Mouse (Mus musculus): Measurements from ENCODE around the gene Acr. TPM values are rescaled to one million over a fixed set of nuclear protein-coding genes. Genes with fewer than 3 reads are reported as not detected.
A peak's percentile ranks its signal among the peaks of the same experiment; 100 is the strongest.

The Acr gene
- polyA plus RNA-seq, 1 experiment from 2014 or later: not detected

- in situ Hi-C loops (cut with MboI; ENCODE audit: low pct_unique_long_range_greater_than_20kb): loop anchor here (5.0 kb wide), 1 partner anchor 461 kb away; no protein-coding TSS in a partner anchor
- ChIA-PET CTCF (no interaction called here), POLR2A (no interaction called here)
- TF ChIP-seq CTCF (IDR thresholded peaks at IDR 0.05): no peak
- H3K27me3 ChIP-seq: peaks cover 21% of the 10 kb centered on the region
- no peak for DNase-seq (ENCODE audit: low read depth, low spot score)
- ATAC-seq: no peak
These were observed 39.8 kb upstream of the Acr start for GRCm38 (mm10) chr15:89528201-89528850.

- no peak for DNase-seq (ENCODE audit: low read depth, low spot score)
- H3K27me3 ChIP-seq: peaks cover 23% of the 10 kb centered on the region
- ChIA-PET CTCF (no interaction called here), POLR2A (no interaction called here)
- no peak for TF ChIP-seq CTCF (IDR thresholded peaks at IDR 0.05)
- in situ Hi-C loops (cut with MboI; ENCODE audit: low pct_unique_long_range_greater_than_20kb): loop anchor here (5.0 kb wide), 1 partner anchor 462 kb away; no protein-coding TSS in a partner anchor
- ATAC-seq: no peak
These were observed 39.2 kb upstream of the Acr start for GRCm38 (mm10) chr15:89528923-89529322.

DNA sequence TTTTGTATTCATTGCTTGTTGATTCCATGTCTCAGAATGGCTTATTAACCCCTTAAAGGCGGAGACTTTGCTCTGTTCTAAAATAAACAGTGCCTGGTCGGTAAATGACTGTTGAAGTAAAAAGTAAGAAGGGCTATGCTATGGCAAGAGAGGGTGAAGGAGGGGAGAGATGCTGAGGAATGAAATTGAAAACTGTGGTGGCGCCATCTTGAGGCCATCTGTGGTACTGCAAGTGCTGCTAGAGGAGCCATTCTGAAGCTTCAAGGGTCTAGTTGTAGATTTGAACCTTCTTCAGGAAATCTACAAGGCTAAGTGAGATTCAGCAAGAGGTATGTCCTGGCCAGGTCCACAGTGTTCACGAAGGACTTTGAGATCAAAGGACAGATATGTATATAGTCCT is 37.8 kb upstream of the Acr start:
- TF ChIP-seq CTCF (IDR thresholded peaks at IDR 0.05): peak; percentile 96
- ChIA-PET CTCF (interaction anchor here (0.6 to 1.9 kb wide), 6 partner anchors 9 to 156 kb away, joined by 3 to 6 read pairs (median 4); partner anchors contain the start of gene Sco2), POLR2A (no interaction called here)
- in situ Hi-C loops (cut with MboI; ENCODE audit: low pct_unique_long_range_greater_than_20kb): no loop called here
- peaks cover 17% of the 10 kb centered on the region for H3K27me3 ChIP-seq
- ATAC-seq (peak; percentile 55), DNase-seq (ENCODE audit: low read depth, low spot score) (no peak)

DNA sequence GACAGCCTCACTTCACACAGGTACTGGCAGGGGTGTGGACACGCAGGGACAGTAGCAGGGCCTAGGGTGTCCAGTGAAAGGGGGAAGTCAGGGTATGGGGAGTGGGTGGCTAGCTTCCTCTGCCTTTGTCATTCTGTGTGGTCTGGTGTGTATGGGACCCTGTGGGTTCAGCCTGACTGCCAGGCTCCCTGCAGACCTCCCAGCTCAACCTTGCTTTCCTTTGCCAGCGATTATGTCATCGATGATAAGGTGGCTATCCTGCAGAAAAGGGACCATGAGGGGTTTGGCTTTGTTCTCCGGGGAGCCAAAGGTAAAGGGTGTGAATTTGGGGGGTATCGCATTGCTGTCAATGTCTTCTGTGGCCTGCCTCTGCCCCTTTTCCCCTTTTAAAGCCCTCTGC is 36.7 kb upstream of the Acr start:
- TF ChIP-seq CTCF (IDR thresholded peaks at IDR 0.05): no peak
- ChIA-PET CTCF (interaction anchor here (0.8 to 1.9 kb wide), 3 partner anchors 21 to 157 kb away, joined by 3 to 6 read pairs (median 5); partner anchors contain the start of gene Sco2), POLR2A (no interaction called here)
- H3K27me3 ChIP-seq: peaks cover 14% of the 10 kb centered on the region
- in situ Hi-C loops (cut with MboI; ENCODE audit: low pct_unique_long_range_greater_than_20kb): no loop called here
- ATAC-seq (no peak), DNase-seq (ENCODE audit: low read depth, low spot score) (no peak)

GRCm38 (mm10) chr15:89532026-89532923 is 35.9 kb upstream of the Acr start:
- in situ Hi-C loops (cut with MboI; ENCODE audit: low pct_unique_long_range_greater_than_20kb): no loop called here
- POLR2A ChIA-PET: no interaction called here
- peaks cover 14% of the 10 kb centered on the region for H3K27me3 ChIP-seq
- TF ChIP-seq CTCF (IDR thresholded peaks at IDR 0.05): no peak
- DNase-seq (ENCODE audit: low read depth, low spot score) (no peak), ATAC-seq (no peak)
- CTCF ChIA-PET: no interaction called here

- POLR2A ChIA-PET: no interaction called here
- DNase-seq (ENCODE audit: low read depth, low spot score) (no peak), ATAC-seq (no peak)
- in situ Hi-C loops (cut with MboI; ENCODE audit: low pct_unique_long_range_greater_than_20kb): no loop called here
- CTCF ChIA-PET: no interaction called here
- peaks cover 14% of the 10 kb centered on the region for H3K27me3 ChIP-seq
- TF ChIP-seq CTCF (IDR thresholded peaks at IDR 0.05): no peak
These were observed 34.9 kb upstream of the Acr start for GRCm38 (mm10) chr15:89532924-89533842.

- in situ Hi-C loops (cut with MboI; ENCODE audit: low pct_unique_long_range_greater_than_20kb): no loop called here
- peaks cover 14% of the 10 kb centered on the region for H3K27me3 ChIP-seq
- TF ChIP-seq CTCF (IDR thresholded peaks at IDR 0.05): no peak
- CTCF ChIA-PET: no interaction called here
- no peak for ATAC-seq
- POLR2A ChIA-PET: no interaction called here
- DNase-seq (ENCODE audit: low read depth, low spot score): no peak
These were observed 34.3 kb upstream of the Acr start for GRCm38 (mm10) chr15:89533843-89534207.

DNA sequence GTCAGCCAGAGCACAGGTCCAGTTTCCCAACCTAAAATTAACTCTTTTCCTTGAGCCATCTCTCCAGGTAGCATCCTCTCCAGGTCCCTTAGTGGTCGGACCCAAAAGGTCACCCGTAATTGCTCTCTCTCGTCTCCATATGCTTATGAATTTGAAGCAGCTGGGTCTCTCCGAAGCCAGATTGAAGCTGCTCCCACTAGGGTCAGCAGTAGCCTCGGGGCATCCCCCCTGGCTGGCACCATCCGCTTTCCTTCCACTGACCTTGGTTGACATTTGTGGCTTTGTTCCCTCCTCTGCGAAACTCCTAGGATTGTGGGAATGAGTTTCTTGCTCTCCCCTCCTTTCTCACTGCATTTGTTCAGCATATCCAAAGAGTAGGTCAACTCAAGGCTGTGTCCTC is 24.0 kb upstream of the Acr start:
- in situ Hi-C loops (cut with MboI; ENCODE audit: low pct_unique_long_range_greater_than_20kb): no loop called here
- ATAC-seq: no peak
- H3K27me3 ChIP-seq: peaks cover 38% of the 10 kb centered on the region
- TF ChIP-seq CTCF (IDR thresholded peaks at IDR 0.05): no peak
- DNase-seq (ENCODE audit: low read depth, low spot score): no peak
- ChIA-PET CTCF (no interaction called here), POLR2A (no interaction called here)

DNA sequence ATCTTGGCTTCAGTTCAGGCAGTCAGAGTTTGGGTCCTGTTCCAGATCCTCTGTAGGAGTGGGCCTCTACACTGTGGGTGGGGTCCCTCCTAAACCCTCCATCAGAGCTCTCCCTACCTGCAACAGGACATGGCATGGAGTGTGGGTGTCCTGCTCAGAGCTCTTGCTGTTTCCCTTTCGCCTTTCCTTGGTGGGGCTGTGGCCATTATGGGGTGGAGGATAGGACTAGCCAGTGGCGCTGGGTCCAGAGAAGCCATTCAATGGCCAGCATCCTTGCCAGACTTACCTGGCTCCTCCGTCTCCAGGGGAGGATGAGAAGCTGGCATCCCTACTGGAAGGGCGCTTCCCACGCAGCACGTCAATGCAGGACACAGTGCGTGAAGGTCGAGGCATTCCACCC is 20.8 kb upstream of the Acr start:
- in situ Hi-C loops (cut with MboI; ENCODE audit: low pct_unique_long_range_greater_than_20kb): no loop called here
- CTCF ChIA-PET: no interaction called here
- peaks cover 51% of the 10 kb centered on the region for H3K27me3 ChIP-seq
- POLR2A ChIA-PET: no interaction called here
- no peak for TF ChIP-seq CTCF (IDR thresholded peaks at IDR 0.05)
- no peak for DNase-seq (ENCODE audit: low read depth, low spot score)
- ATAC-seq: no peak

DNA sequence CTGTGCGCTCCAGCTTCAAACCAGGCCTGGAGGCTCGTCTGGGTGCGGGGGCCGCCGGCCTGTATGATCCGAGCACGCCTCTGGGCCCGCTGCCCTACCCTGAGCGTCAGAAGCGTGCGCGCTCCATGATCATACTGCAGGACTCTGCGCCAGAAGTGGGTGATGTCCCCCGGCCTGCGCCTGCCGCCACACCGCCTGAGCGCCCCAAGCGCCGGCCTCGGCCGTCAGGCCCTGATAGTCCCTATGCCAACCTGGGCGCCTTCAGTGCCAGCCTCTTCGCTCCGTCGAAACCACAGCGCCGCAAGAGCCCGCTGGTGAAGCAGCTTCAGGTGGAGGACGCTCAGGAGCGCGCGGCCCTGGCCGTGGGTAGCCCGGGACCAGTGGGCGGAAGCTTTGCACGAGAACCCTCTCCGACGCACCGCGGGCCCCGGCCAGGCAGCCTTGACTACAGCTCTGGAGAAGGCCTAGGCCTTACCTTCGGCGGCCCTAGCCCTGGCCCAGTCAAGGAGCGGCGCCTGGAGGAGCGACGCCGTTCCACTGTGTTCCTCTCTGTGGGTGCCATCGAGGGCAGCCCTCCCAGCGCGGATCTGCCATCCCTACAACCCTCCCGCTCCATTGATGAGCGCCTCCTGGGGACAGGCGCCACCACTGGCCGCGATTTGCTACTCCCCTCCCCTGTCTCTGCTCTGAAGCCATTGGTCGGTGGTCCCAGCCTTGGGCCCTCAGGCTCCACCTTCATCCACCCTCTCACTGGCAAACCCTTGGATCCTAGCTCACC is 20.1 kb upstream of the Acr start:
- ATAC-seq (no peak), DNase-seq (ENCODE audit: low read depth, low spot score) (no peak)
- POLR2A ChIA-PET: no interaction called here
- in situ Hi-C loops (cut with MboI; ENCODE audit: low pct_unique_long_range_greater_than_20kb): no loop called here
- no peak for TF ChIP-seq CTCF (IDR thresholded peaks at IDR 0.05)
- CTCF ChIA-PET: interaction anchor here (1.0 kb wide), 1 partner anchor 76 kb away, joined by 3 read pairs; no protein-coding TSS in a partner anchor
- peaks cover 51% of the 10 kb centered on the region for H3K27me3 ChIP-seq
